Mouse (Mus musculus) neural tube, embryonic 14.5 days (tissue): Measurements from ENCODE around the gene Ltbp1. TPM values are rescaled to one million over a fixed set of nuclear protein-coding genes. Genes with fewer than 3 reads are reported as not detected.

Experiments used
- ATAC-seq: fragments of 200-750 bp; cut with Nextera tagmentation; 2 replicates; pipeline ENCODE4 v1.8.0; 2017; ENCODE audit warnings: low read depth, mild to moderate bottlenecking, moderate TSS enrichment, moderate library complexity
- H3K27ac ChIP-seq: fragments of 300-500 bp; sonication (generic); 2 replicates; pipeline ENCODE4 v1.5.1; 2014; ENCODE audit warnings: low read depth, mild to moderate bottlenecking, control low read depth, low read length, moderate library complexity, mixed read lengths
- H3K27me3 ChIP-seq: fragments of 300-500 bp; sonication (generic); 2 replicates; pipeline ENCODE4 v1.6.1; 2014; ENCODE audit warnings: low read length; ENCODE audit not compliant: control insufficient read depth, insufficient read depth
- H3K36me3 ChIP-seq: fragments of 300-500 bp; sonication (generic); 2 replicates; pipeline ENCODE4 v1.6.1; 2014; ENCODE audit warnings: low read length, mixed read lengths; ENCODE audit not compliant: control insufficient read depth, insufficient read depth
- H3K4me1 ChIP-seq: fragments of 300-500 bp; sonication (generic); 2 replicates; pipeline ENCODE4 v1.6.1; 2014; ENCODE audit warnings: low read length; ENCODE audit not compliant: control insufficient read depth, insufficient read depth
- H3K4me2 ChIP-seq: fragments of 300-500 bp; sonication (generic); 2 replicates; pipeline ENCODE4 v1.6.1; 2014; ENCODE audit warnings: mild to moderate bottlenecking, low read depth, low read length, control low read depth
- H3K4me3 ChIP-seq: fragments of 300-500 bp; sonication (generic); 2 replicates; pipeline ENCODE4 v1.5.1; 2014; ENCODE audit warnings: low read depth, low read length, control low read depth, mixed read lengths
- H3K9ac ChIP-seq: fragments of 300-500 bp; sonication (generic); replicated peaks from 2 replicates; pipeline ENCODE4 v1.6.1; 2014; ENCODE audit warnings: low read depth, mild to moderate bottlenecking, control low read depth, low read length, mixed read lengths
- H3K9me3 ChIP-seq: fragments of 300-500 bp; sonication (generic); 2 replicates; pipeline ENCODE4 v1.6.1; 2016; ENCODE audit warnings: low read length; ENCODE audit not compliant: control insufficient read depth
- WGBS: fragments of 180-500 bp; shearing (Covaris S2); extraction: QIAGEN DNeasy Blood & Tissue Kit; methylation state at CpG from one replicate; pipeline ENCODE4 v1.1.7; 2014; 5-methylcytosine and 5-hydroxymethylcytosine counted together
- polyA plus RNA-seq: library from polyadenylated mRNA; unstranded; fragments of >200 nt; fragmentation: Nextera tagmentation; extraction: Ambion mirVana; gene quantifications from 2 replicates; pipeline ENCODE4 v1.2.1, GENCODE M21; 2014

Ltbp1 gene
- polyA plus RNA-seq, 1 experiment from 2014 or later = 2.5 TPM

- H3K4me2 ChIP-seq = no peak overlapping the region
- no peaks in the 10 kb centered on the region for H3K4me1 ChIP-seq
- no peaks in the 10 kb centered on the region for H3K9me3 ChIP-seq
- no peaks in the 10 kb centered on the region for H3K36me3 ChIP-seq
- H3K27ac ChIP-seq = no peak overlapping the region
- H3K9ac ChIP-seq = no peak overlapping the region
- ATAC-seq = no peak
- H3K4me3 ChIP-seq = no peak overlapping the region
- H3K27me3 ChIP-seq = no peaks in the 10 kb centered on the region
- WGBS = 89% methylated on average over 8 of the region's 8 CpGs
Observed at GRCm38 (mm10) chr17:75349109-75349508, 343.7 kb downstream of the Ltbp1 start.

- H3K36me3 ChIP-seq = no peaks in the 10 kb centered on the region
- H3K9me3 ChIP-seq = no peaks in the 10 kb centered on the region
- WGBS = 92% methylated on average over 3 of the region's 3 CpGs
- H3K27me3 ChIP-seq = no peaks in the 10 kb centered on the region
- ATAC-seq = no peak
- H3K27ac ChIP-seq = no peak overlapping the region
- H3K4me3 ChIP-seq = no peak overlapping the region
- no peak overlapping the region for H3K9ac ChIP-seq
- no peaks in the 10 kb centered on the region for H3K4me1 ChIP-seq
- no peak overlapping the region for H3K4me2 ChIP-seq
Observed at GRCm38 (mm10) chr17:75349602-75350001, 344.2 kb downstream of the Ltbp1 start.

GRCm38 (mm10) chr17:75353323-75353722 is 348.0 kb downstream of the Ltbp1 start:
- 87% methylated on average over 3 of the region's 3 CpGs for WGBS
- ATAC-seq = no peak
- H3K4me1 ChIP-seq = no peaks in the 10 kb centered on the region

GRCm38 (mm10) chr17:75355431-75355830 is 350.1 kb downstream of the Ltbp1 start:
- H3K4me1 ChIP-seq = no peaks in the 10 kb centered on the region
- H3K4me2 ChIP-seq = no peak overlapping the region
- no peaks in the 10 kb centered on the region for H3K9me3 ChIP-seq
- H3K4me3 ChIP-seq = no peak overlapping the region
- H3K36me3 ChIP-seq = no peaks in the 10 kb centered on the region
- H3K9ac ChIP-seq = no peak overlapping the region
- 74% methylated on average over 5 of the region's 5 CpGs for WGBS
- H3K27ac ChIP-seq = no peak overlapping the region
- no peaks in the 10 kb centered on the region for H3K27me3 ChIP-seq
- no peak for ATAC-seq

More at GRCm38 (mm10) chr17:75353323-75353722, 348.0 kb downstream of the Ltbp1 start:
- no peaks in the 10 kb centered on the region for H3K9me3 ChIP-seq
- no peak overlapping the region for H3K9ac ChIP-seq
- no peaks in the 10 kb centered on the region for H3K27me3 ChIP-seq
- H3K27ac ChIP-seq = no peak overlapping the region
- no peak overlapping the region for H3K4me2 ChIP-seq
- H3K4me3 ChIP-seq = no peak overlapping the region
- H3K36me3 ChIP-seq = no peaks in the 10 kb centered on the region

- no peak overlapping the region for H3K4me3 ChIP-seq
- no peak overlapping the region for H3K27ac ChIP-seq
- H3K9ac ChIP-seq = no peak overlapping the region
- H3K36me3 ChIP-seq = no peaks in the 10 kb centered on the region
- no peaks in the 10 kb centered on the region for H3K27me3 ChIP-seq
- 95% methylated on average over 7 of the region's 7 CpGs for WGBS
- no peaks in the 10 kb centered on the region for H3K9me3 ChIP-seq
- H3K4me2 ChIP-seq = no peak overlapping the region
- ATAC-seq = no peak
- no peaks in the 10 kb centered on the region for H3K4me1 ChIP-seq
Observed at GRCm38 (mm10) chr17:75360111-75360510, 354.7 kb downstream of the Ltbp1 start.

- no peak for ATAC-seq
- no peaks in the 10 kb centered on the region for H3K36me3 ChIP-seq
- H3K4me2 ChIP-seq = no peak overlapping the region
- H3K4me1 ChIP-seq = no peaks in the 10 kb centered on the region
- WGBS = 91% methylated on average over 6 of the region's 6 CpGs
- no peak overlapping the region for H3K27ac ChIP-seq
- no peaks in the 10 kb centered on the region for H3K27me3 ChIP-seq
- H3K9me3 ChIP-seq = no peaks in the 10 kb centered on the region
- H3K9ac ChIP-seq = no peak overlapping the region
- H3K4me3 ChIP-seq = no peak overlapping the region
Observed at GRCm38 (mm10) chr17:75366332-75366731, 361.0 kb downstream of the Ltbp1 start.

GRCm38 (mm10) chr17:75367486-75368155 is 362.3 kb downstream of the Ltbp1 start:
- Histone ChIP-seq H3K9me3 (no peaks in the 10 kb centered on the region), H3K4me1 (no peaks in the 10 kb centered on the region), H3K27me3 (no peaks in the 10 kb centered on the region), H3K4me3 (no peak overlapping the region), H3K27ac (no peak overlapping the region), H3K36me3 (no peaks in the 10 kb centered on the region), H3K9ac (no peak overlapping the region), H3K4me2 (no peak overlapping the region)
- 91% methylated on average over 18 of the region's 18 CpGs for WGBS
- ATAC-seq = no peak

- 72% methylated on average over 5 of the region's 5 CpGs for WGBS
- no peaks in the 10 kb centered on the region for H3K36me3 ChIP-seq
- H3K4me3 ChIP-seq = no peak overlapping the region
- H3K4me1 ChIP-seq = no peaks in the 10 kb centered on the region
- H3K27me3 ChIP-seq = no peaks in the 10 kb centered on the region
- no peak overlapping the region for H3K27ac ChIP-seq
- no peaks in the 10 kb centered on the region for H3K9me3 ChIP-seq
- no peak overlapping the region for H3K9ac ChIP-seq
- ATAC-seq = no peak
- H3K4me2 ChIP-seq = no peak overlapping the region
Observed at GRCm38 (mm10) chr17:75368580-75368979, 363.2 kb downstream of the Ltbp1 start.

GRCm38 (mm10) chr17:75369351-75369750 is 364.0 kb downstream of the Ltbp1 start:
- no peak overlapping the region for H3K4me3 ChIP-seq
- no peak for ATAC-seq
- H3K9ac ChIP-seq = no peak overlapping the region
- no peaks in the 10 kb centered on the region for H3K4me1 ChIP-seq
- no peaks in the 10 kb centered on the region for H3K27me3 ChIP-seq
- WGBS = 73% methylated on average over 7 of the region's 7 CpGs
- no peaks in the 10 kb centered on the region for H3K36me3 ChIP-seq
- H3K27ac ChIP-seq = no peak overlapping the region
- no peak overlapping the region for H3K4me2 ChIP-seq
- H3K9me3 ChIP-seq = no peaks in the 10 kb centered on the region
